Mouse (Mus musculus) heart, embryonic 13.5 days (tissue): ENCODE results near the gene Vwa8. TPM values are rescaled to one million over a fixed set of nuclear protein-coding genes. Genes with fewer than 3 reads are reported as not detected.
"Not testable (repeated sequence)": the region's sequence is repeated elsewhere in the genome, so short reads cannot be mapped to it uniquely, and the experiment has no call there.

ENCODE experiments used
- ATAC-seq: fragments of 200-750 bp; cut with Nextera tagmentation; 2 replicates; pipeline ENCODE4 v1.8.0; 2017; ENCODE audit warnings: moderate TSS enrichment; ENCODE audit not compliant: insufficient number of reproducible peaks, low FRiP score, low TSS enrichment; ENCODE audit errors: extremely low read depth
- H3K27ac ChIP-seq: fragments of 300-500 bp; sonication (generic); replicated peaks from 2 replicates; pipeline ENCODE4 v1.5.1; 2015; ENCODE audit warnings: moderate library complexity, mild to moderate bottlenecking, inconsistent platforms
- H3K27me3 ChIP-seq: fragments of 300-500 bp; sonication (generic); replicated peaks from 2 replicates; pipeline ENCODE4 v1.6.1; 2015; ENCODE audit warnings: mild to moderate bottlenecking, inconsistent platforms
- H3K36me3 ChIP-seq: fragments of 300-500 bp; sonication (generic); 2 replicates; pipeline ENCODE4 v1.6.1; 2015; ENCODE audit warnings: mild to moderate bottlenecking, inconsistent platforms
- H3K4me1 ChIP-seq: fragments of 300-500 bp; sonication (generic); 2 replicates; pipeline ENCODE4 v1.6.1; 2015; ENCODE audit warnings: inconsistent platforms
- H3K4me2 ChIP-seq: fragments of 300-500 bp; sonication (generic); 2 replicates; pipeline ENCODE4 v1.6.1; 2015; ENCODE audit warnings: inconsistent platforms, mild to moderate bottlenecking, moderate library complexity
- H3K4me3 ChIP-seq: fragments of 300-500 bp; sonication (generic); 2 replicates; pipeline ENCODE4 v1.5.1; 2015; ENCODE audit warnings: moderate library complexity, mild to moderate bottlenecking, inconsistent platforms
- H3K9ac ChIP-seq: fragments of 300-500 bp; sonication (generic); 2 replicates; pipeline ENCODE4 v1.6.1; 2015; ENCODE audit warnings: inconsistent platforms, mild to moderate bottlenecking, moderate library complexity
- H3K9me3 ChIP-seq: fragments of 300-500 bp; sonication (generic); 2 replicates; pipeline ENCODE4 v1.6.1; 2016; ENCODE audit warnings: inconsistent platforms
- WGBS: fragments of 180-500 bp; shearing (Covaris S2); methylation state at CpG from one replicate; pipeline ENCODE4 v1.1.7; 2015; ENCODE audit warnings: mixed read lengths; 5-methylcytosine and 5-hydroxymethylcytosine counted together
- polyA plus RNA-seq: library from polyadenylated mRNA; unstranded; fragments of >200 nt; fragmentation: Nextera tagmentation; extraction: Ambion mirVana; gene quantifications from 2 replicates; pipeline ENCODE4 v1.2.1, GENCODE M21; 2015

The Vwa8 gene
- polyA plus RNA-seq, 1 experiment from 2014 or later: 14.9 TPM

- H3K9ac ChIP-seq: no peak overlapping the region
- no peaks in the 10 kb centered on the region for H3K9me3 ChIP-seq
- H3K27ac ChIP-seq: no peak overlapping the region
- H3K36me3 ChIP-seq: no peaks in the 10 kb centered on the region
- H3K27me3 ChIP-seq: no peaks in the 10 kb centered on the region
- no peak overlapping the region for H3K4me2 ChIP-seq
- no peak overlapping the region for H3K4me3 ChIP-seq
- H3K4me1 ChIP-seq: peaks cover 39% of the 10 kb centered on the region
- no peak for ATAC-seq
- 77% methylated on average over 7 of the region's 7 CpGs for WGBS
Measured at GRCm38 (mm10) chr14:78885915-78886534, 37.2 kb downstream of the Vwa8 start.

GRCm38 (mm10) chr14:78886566-78887234, 37.8 kb downstream of the Vwa8 start:
- Histone ChIP-seq H3K36me3 (no peaks in the 10 kb centered on the region), H3K4me2 (no peak overlapping the region), H3K27me3 (no peaks in the 10 kb centered on the region), H3K4me1 (peaks cover 32% of the 10 kb centered on the region), H3K4me3 (no peak overlapping the region), H3K9ac (no peak overlapping the region), H3K27ac (no peak overlapping the region), H3K9me3 (no peaks in the 10 kb centered on the region)
- 77% methylated on average over 8 of the region's 8 CpGs for WGBS
- ATAC-seq: no peak

- not testable (repeated sequence) for H3K9ac ChIP-seq, H3K4me3 ChIP-seq, H3K9me3 ChIP-seq, H3K27me3 ChIP-seq, ATAC-seq, H3K27ac ChIP-seq, H3K4me2 ChIP-seq, H3K36me3 ChIP-seq
- peaks cover 28% of the 10 kb centered on the region for H3K4me1 ChIP-seq
- 96% methylated on average over 18 of the region's 18 CpGs for WGBS
Measured at GRCm38 (mm10) chr14:78887494-78887893, 38.6 kb downstream of the Vwa8 start.

GRCm38 (mm10) chr14:78895496-78895895, 46.6 kb downstream of the Vwa8 start:
- no peaks in the 10 kb centered on the region for H3K27me3 ChIP-seq
- no peak overlapping the region for H3K4me2 ChIP-seq
- WGBS: 79% methylated on average over 1 of the region's 1 CpGs
- no peak overlapping the region for H3K27ac ChIP-seq
- peaks cover 23% of the 10 kb centered on the region for H3K4me1 ChIP-seq
- H3K9ac ChIP-seq: no peak overlapping the region
- H3K36me3 ChIP-seq: no peaks in the 10 kb centered on the region
- no peak for ATAC-seq
- H3K4me3 ChIP-seq: no peak overlapping the region
- no peaks in the 10 kb centered on the region for H3K9me3 ChIP-seq

- Histone ChIP-seq H3K4me1 (peaks cover 31% of the 10 kb centered on the region), H3K9me3 (no peaks in the 10 kb centered on the region), H3K27me3 (no peaks in the 10 kb centered on the region), H3K4me2 (no peak overlapping the region), H3K36me3 (no peaks in the 10 kb centered on the region), H3K4me3 (no peak overlapping the region), H3K9ac (no peak overlapping the region), H3K27ac (no peak overlapping the region)
- 87% methylated on average over 5 of the region's 5 CpGs for WGBS
- no peak for ATAC-seq
Measured at GRCm38 (mm10) chr14:78896252-78896651, 47.4 kb downstream of the Vwa8 start.

- H3K36me3 ChIP-seq: no peaks in the 10 kb centered on the region
- no peak overlapping the region for H3K9ac ChIP-seq
- H3K9me3 ChIP-seq: no peaks in the 10 kb centered on the region
- peaks cover 37% of the 10 kb centered on the region for H3K4me1 ChIP-seq
- H3K4me2 ChIP-seq: peak overlapping the region; percentile 48
- ATAC-seq: peak; percentile 66; the same call in 1 of the 2 replicates
- no peaks in the 10 kb centered on the region for H3K27me3 ChIP-seq
- WGBS: 9% methylated on average over 2 of the region's 2 CpGs
- peak overlapping the region; percentile 88 for H3K27ac ChIP-seq
- H3K4me3 ChIP-seq: no peak overlapping the region
Measured at GRCm38 (mm10) chr14:78900770-78901169, 51.9 kb downstream of the Vwa8 start.

- H3K9ac ChIP-seq: no peak overlapping the region
- ATAC-seq: no peak
- no peaks in the 10 kb centered on the region for H3K27me3 ChIP-seq
- H3K4me1 ChIP-seq: no peaks in the 10 kb centered on the region
- H3K36me3 ChIP-seq: no peaks in the 10 kb centered on the region; the same call in 1 of the 2 replicates
- 88% methylated on average over 10 of the region's 10 CpGs for WGBS
- H3K4me2 ChIP-seq: no peak overlapping the region
- H3K4me3 ChIP-seq: no peak overlapping the region
- H3K27ac ChIP-seq: no peak overlapping the region
- no peaks in the 10 kb centered on the region for H3K9me3 ChIP-seq
Measured at GRCm38 (mm10) chr14:78908205-78908863, 59.5 kb downstream of the Vwa8 start.

GRCm38 (mm10) chr14:78912076-78912475, 63.2 kb downstream of the Vwa8 start:
- Histone ChIP-seq H3K4me1 (no peaks in the 10 kb centered on the region), H3K9me3 (no peaks in the 10 kb centered on the region), H3K9ac (no peak overlapping the region), H3K27ac (no peak overlapping the region), H3K27me3 (no peaks in the 10 kb centered on the region), H3K4me3 (no peak overlapping the region), H3K4me2 (no peak overlapping the region), H3K36me3 (no peaks in the 10 kb centered on the region; the same call in 1 of the 2 replicates)
- WGBS: 74% methylated on average over 10 of the region's 10 CpGs
- no peak for ATAC-seq

GRCm38 (mm10) chr14:78914180-78914579, 65.3 kb downstream of the Vwa8 start:
- no peak overlapping the region for H3K27ac ChIP-seq
- H3K4me2 ChIP-seq: no peak overlapping the region
- no peak overlapping the region for H3K9ac ChIP-seq
- H3K27me3 ChIP-seq: no peaks in the 10 kb centered on the region
- WGBS: 83% methylated on average over 8 of the region's 8 CpGs
- H3K4me1 ChIP-seq: no peaks in the 10 kb centered on the region
- no peak overlapping the region for H3K4me3 ChIP-seq
- ATAC-seq: no peak
- no peaks in the 10 kb centered on the region for H3K9me3 ChIP-seq
- H3K36me3 ChIP-seq: no peaks in the 10 kb centered on the region; the same call in 1 of the 2 replicates

- Histone ChIP-seq H3K4me2 (no peak overlapping the region), H3K27ac (no peak overlapping the region), H3K36me3 (no peaks in the 10 kb centered on the region; the same call in 1 of the 2 replicates), H3K9me3 (no peaks in the 10 kb centered on the region), H3K27me3 (no peaks in the 10 kb centered on the region), H3K9ac (no peak overlapping the region), H3K4me1 (0 out of 2 replicates have a peak, but pooled peaks cover 5% of the 10 kb centered on the region), H3K4me3 (no peak overlapping the region)
- 88% methylated on average over 2 of the region's 2 CpGs for WGBS
- ATAC-seq: no peak
Measured at GRCm38 (mm10) chr14:78916691-78917090, 67.8 kb downstream of the Vwa8 start.

GRCm38 (mm10) chr14:78921219-78921618, 72.4 kb downstream of the Vwa8 start:
- peaks cover 7% of the 10 kb centered on the region for H3K36me3 ChIP-seq
- peaks cover 8% of the 10 kb centered on the region; the same call in 1 of the 2 replicates for H3K4me1 ChIP-seq
- H3K4me2 ChIP-seq: no peak overlapping the region
- H3K27me3 ChIP-seq: no peaks in the 10 kb centered on the region
- 19% methylated on average over 2 of the region's 2 CpGs for WGBS
- no peak for ATAC-seq
- no peak overlapping the region for H3K9ac ChIP-seq
- no peak overlapping the region for H3K4me3 ChIP-seq
- H3K27ac ChIP-seq: no peak overlapping the region
- no peaks in the 10 kb centered on the region for H3K9me3 ChIP-seq
